Mouse (Mus musculus): Measurements from ENCODE around the gene Hoxd4. TPM values are rescaled to one million over a fixed set of nuclear protein-coding genes. Genes with fewer than 3 reads are reported as not detected.

The Hoxd4 gene
- polyA plus RNA-seq, 1 experiment from 2014 or later, result 0.78 TPM

DNA sequence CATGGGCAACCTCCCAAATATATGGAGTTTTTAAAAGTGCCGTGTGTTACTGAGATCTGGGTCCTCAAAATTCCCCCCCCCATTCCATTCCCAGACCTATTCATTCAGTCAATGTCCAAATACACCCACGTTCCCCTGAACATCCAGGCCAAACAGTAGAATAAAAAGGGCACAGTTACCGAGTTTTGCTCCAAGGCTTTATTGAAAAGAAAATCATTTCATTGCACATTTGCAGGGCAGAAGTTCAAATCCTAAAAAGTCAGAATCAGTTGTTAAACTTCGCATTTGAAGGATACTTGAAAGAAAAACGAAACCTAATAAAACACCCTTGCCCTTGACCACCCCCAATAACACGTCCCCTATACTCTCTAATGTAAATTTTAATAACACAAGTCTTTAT, 8.9 kb upstream of the Hoxd4 start:
- Histone ChIP-seq H3K4me3 (replicated peaks) (no peak overlapping the region), H3K9me3 (no peaks in the 10 kb centered on the region), H3K27ac (no peak overlapping the region), H3K9ac (replicated peaks) (no peak overlapping the region), H3K4me1 (replicated peaks) (peaks cover 40% of the 10 kb centered on the region), H3K4me2 (no peak overlapping the region), H3K27me3 (peaks cover 64% of the 10 kb centered on the region), H3K36me3 (no peaks in the 10 kb centered on the region)
- ATAC-seq (ENCODE audit: insufficient number of reproducible peaks, insufficient read depth, low FRiP score, low TSS enrichment, low read depth), result no peak
- 15% methylated on average over 6 of the region's 6 CpGs for WGBS

GRCm38 (mm10) chr2:74703317-74703716, 8.4 kb upstream of the Hoxd4 start:
- peaks cover 38% of the 10 kb centered on the region for H3K4me1 ChIP-seq (replicated peaks)
- no peak for ATAC-seq (ENCODE audit: insufficient number of reproducible peaks, insufficient read depth, low FRiP score, low TSS enrichment, low read depth)
- H3K9ac ChIP-seq (replicated peaks), result no peak overlapping the region
- H3K4me3 ChIP-seq (replicated peaks), result no peak overlapping the region
- no peaks in the 10 kb centered on the region for H3K9me3 ChIP-seq
- H3K4me2 ChIP-seq, result peak overlapping the region; percentile 78; the same call in 1 of the 2 replicates
- H3K27ac ChIP-seq, result no peak overlapping the region
- H3K27me3 ChIP-seq, result peaks cover 68% of the 10 kb centered on the region
- H3K36me3 ChIP-seq, result no peaks in the 10 kb centered on the region
- WGBS, result 6% methylated on average over 10 of the region's 10 CpGs

DNA sequence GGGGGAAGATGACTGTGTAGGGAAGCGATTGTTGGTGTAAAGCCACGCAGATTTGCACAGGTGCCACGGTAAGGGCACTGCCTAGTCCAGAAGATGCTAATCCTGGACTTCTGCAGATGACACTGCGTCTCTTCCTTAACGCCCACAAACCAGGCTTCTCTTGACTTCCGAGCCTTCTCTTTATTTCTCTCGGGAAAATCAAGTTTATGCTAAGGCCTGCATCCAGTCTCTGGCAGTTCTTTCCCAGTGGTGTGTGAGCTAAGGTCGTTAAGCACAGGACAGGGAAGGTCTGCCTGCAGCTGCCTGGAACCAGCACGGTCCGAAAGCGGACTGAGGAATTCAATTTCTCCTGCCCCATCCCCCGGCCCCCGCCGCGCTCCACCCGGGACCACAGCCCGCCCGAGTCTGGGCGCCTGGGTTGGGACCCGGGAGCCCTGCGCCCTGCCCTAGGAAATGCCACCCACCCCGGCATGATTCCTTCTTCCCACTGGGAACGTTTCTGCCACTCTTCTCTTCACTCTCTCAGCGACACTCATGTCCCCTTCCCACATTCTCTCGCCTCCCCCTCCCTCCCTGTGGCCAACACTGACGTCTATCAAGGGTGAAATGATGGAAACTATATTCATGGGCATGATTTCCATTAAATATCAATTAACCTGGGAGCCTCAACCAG, 7.9 kb upstream of the Hoxd4 start:
- Histone ChIP-seq H3K9ac (replicated peaks) (peak overlapping the region; percentile 40; the same call in 1 of the 2 replicates), H3K4me1 (replicated peaks) (peaks cover 39% of the 10 kb centered on the region), H3K4me2 (peak overlapping the region; percentile 78), H3K27ac (0 out of 2 replicates have a peak overlapping the region, but pooled peaks have one; percentile 23), H3K9me3 (no peaks in the 10 kb centered on the region), H3K36me3 (no peaks in the 10 kb centered on the region), H3K4me3 (replicated peaks) (peak overlapping the region; percentile 66), H3K27me3 (peaks cover 74% of the 10 kb centered on the region)
- 1% methylated on average over 26 of the region's 26 CpGs for WGBS
- ATAC-seq (ENCODE audit: insufficient number of reproducible peaks, insufficient read depth, low FRiP score, low TSS enrichment, low read depth), result no peak; the same call in 1 of the 2 replicates

DNA sequence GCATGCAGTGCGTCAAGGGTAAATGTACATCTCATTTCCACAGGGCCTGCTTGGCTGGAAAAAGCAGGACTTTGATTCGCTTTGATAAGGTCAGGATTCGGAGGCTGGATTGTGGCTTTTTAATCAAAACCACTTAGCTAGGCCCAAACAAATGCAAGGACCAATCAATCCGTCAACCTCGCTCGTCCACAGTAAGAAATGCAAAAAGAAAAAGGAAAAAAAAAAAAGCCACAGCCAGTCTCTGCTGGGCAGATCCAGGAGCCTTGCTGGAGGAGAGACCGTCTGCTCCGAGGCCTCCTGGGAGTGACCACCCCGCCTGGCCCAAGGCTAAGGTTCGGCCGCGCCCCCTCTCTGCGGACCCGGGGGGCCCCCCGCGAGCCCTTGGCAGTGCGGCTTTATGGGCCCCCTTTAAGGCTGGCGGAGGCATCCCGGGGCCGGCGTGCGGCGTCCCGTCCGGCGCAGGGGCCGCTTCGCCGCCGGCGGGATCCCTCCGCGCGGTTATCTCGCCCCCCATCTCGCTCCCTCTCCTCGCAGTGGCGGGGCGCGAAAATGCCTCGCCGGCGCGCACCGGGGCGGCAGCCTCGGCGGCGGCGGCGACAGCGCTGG, 7.2 kb upstream of the Hoxd4 start, which contains the start of gene Hoxd8:
Hoxd8 (plus strand) TSS at position 223 of the 606 bp plus-strand sequence.
- Histone ChIP-seq H3K9ac (replicated peaks) (peak within 1 kb of the TSS; percentile 88), H3K27ac (peak within 1 kb of the TSS; percentile 92), H3K9me3 (no peaks in the 10 kb centered on the region), H3K4me2 (peak within 1 kb of the TSS; percentile 78), H3K36me3 (no peaks in the 10 kb centered on the region), H3K4me3 (replicated peaks) (peak within 1 kb of the TSS; percentile 66), H3K4me1 (replicated peaks) (peaks cover 35% of the 10 kb centered on the region), H3K27me3 (peaks cover 77% of the 10 kb centered on the region)
- WGBS, result 1% methylated on average over 43 of the region's 52 CpGs
- ATAC-seq (ENCODE audit: insufficient number of reproducible peaks, insufficient read depth, low FRiP score, low TSS enrichment, low read depth), result peak; percentile 49; the same call in 1 of the 2 replicates

GRCm38 (mm10) chr2:74704999-74705466, 6.7 kb upstream of the Hoxd4 start:
- Histone ChIP-seq H3K27me3 (peaks cover 77% of the 10 kb centered on the region), H3K9me3 (no peaks in the 10 kb centered on the region), H3K9ac (replicated peaks) (peak overlapping the region; percentile 88), H3K27ac (peak overlapping the region; percentile 92), H3K36me3 (no peaks in the 10 kb centered on the region), H3K4me3 (replicated peaks) (peak overlapping the region; percentile 66), H3K4me2 (peak overlapping the region; percentile 78), H3K4me1 (replicated peaks) (peaks cover 29% of the 10 kb centered on the region)
- ATAC-seq (ENCODE audit: insufficient number of reproducible peaks, insufficient read depth, low FRiP score, low TSS enrichment, low read depth), result peak; percentile 17; the same call in 1 of the 2 replicates
- WGBS, result 0% methylated on average over 34 of the region's 66 CpGs

DNA sequence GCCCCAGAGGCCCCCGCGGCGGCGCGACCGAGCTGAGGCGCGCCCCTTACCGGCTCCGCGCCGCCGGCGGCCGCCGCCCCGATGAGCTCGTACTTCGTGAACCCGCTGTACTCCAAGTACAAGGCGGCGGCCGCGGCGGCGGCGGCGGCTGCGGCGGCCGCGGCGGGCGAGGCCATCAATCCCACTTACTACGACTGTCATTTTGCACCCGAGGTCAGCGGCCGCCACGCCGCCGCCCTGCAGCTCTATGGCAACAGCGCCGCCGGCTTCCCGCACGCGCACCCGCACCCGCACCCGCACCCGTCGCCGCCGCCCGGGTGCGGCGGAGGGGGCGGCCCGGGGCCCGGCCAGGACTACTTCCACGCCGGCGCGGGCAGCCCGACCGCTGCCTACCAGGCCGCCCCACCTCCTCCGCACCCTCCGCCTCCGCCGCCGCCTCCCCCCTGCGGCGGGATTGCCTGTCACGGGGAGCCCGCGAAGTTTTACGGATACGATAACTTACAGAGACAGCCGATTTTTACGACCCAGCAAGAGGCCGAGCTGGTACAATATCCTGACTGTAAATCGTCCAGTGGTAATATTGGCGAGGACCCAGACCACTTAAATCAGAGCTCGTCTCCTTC, 6.2 kb upstream of the Hoxd4 start:
- ATAC-seq (ENCODE audit: insufficient number of reproducible peaks, insufficient read depth, low FRiP score, low TSS enrichment, low read depth), result no peak
- under 1% methylated on average over 54 of the region's 85 CpGs for WGBS
- Histone ChIP-seq H3K36me3 (no peaks in the 10 kb centered on the region), H3K27ac (peak overlapping the region; percentile 92), H3K4me2 (peak overlapping the region; percentile 78), H3K9ac (replicated peaks) (peak overlapping the region; percentile 88), H3K4me1 (replicated peaks) (peaks cover 24% of the 10 kb centered on the region), H3K27me3 (peaks cover 77% of the 10 kb centered on the region), H3K4me3 (replicated peaks) (peak overlapping the region; percentile 66), H3K9me3 (no peaks in the 10 kb centered on the region)

GRCm38 (mm10) chr2:74706393-74706960, 5.3 kb upstream of the Hoxd4 start:
- H3K4me2 ChIP-seq, result peak overlapping the region; percentile 78
- H3K4me1 ChIP-seq (replicated peaks), result peaks cover 24% of the 10 kb centered on the region
- no peak overlapping the region for H3K27ac ChIP-seq
- peaks cover 78% of the 10 kb centered on the region for H3K27me3 ChIP-seq
- peak overlapping the region; percentile 66 for H3K4me3 ChIP-seq (replicated peaks)
- H3K36me3 ChIP-seq, result no peaks in the 10 kb centered on the region
- no peak for ATAC-seq (ENCODE audit: insufficient number of reproducible peaks, insufficient read depth, low FRiP score, low TSS enrichment, low read depth)
- peak overlapping the region; percentile 18; the same call in 1 of the 2 replicates for H3K9ac ChIP-seq (replicated peaks)
- WGBS, result under 1% methylated on average over 13 of the region's 13 CpGs
- no peaks in the 10 kb centered on the region for H3K9me3 ChIP-seq

GRCm38 (mm10) chr2:74707599-74707998, 4.1 kb upstream of the Hoxd4 start:
- Histone ChIP-seq H3K4me3 (replicated peaks) (peak overlapping the region; percentile 17), H3K9me3 (no peaks in the 10 kb centered on the region), H3K36me3 (no peaks in the 10 kb centered on the region), H3K4me1 (replicated peaks) (peaks cover 33% of the 10 kb centered on the region), H3K4me2 (peak overlapping the region; percentile 78), H3K9ac (replicated peaks) (no peak overlapping the region), H3K27ac (no peak overlapping the region), H3K27me3 (peaks cover 88% of the 10 kb centered on the region)
- whole genome bisulfite sequencing, result 13% methylated on average over 7 of the region's 7 CpGs
- ATAC-seq (ENCODE audit: insufficient number of reproducible peaks, insufficient read depth, low FRiP score, low TSS enrichment, low read depth), result no peak

DNA sequence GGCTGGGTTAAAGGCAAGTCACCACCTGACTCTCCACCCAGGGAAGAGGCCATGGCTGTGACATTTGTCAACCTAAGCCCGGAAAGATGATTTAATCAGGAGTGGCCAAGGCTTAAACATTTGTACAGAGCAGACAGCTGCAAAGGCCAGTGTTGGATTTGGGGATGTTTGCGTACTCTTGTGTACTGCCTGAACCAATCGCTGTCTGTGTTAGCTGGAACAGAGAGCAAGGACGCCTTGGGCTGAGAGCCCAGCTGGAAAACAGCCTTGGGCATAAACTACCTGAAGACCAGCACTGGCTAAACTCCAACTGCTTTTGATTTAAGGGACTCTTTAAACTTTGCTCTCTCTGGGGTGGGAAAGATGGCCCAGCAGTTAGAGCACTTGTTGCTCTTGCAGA, 3.1 kb upstream of the Hoxd4 start:
- peaks cover 34% of the 10 kb centered on the region for H3K4me1 ChIP-seq (replicated peaks)
- no peaks in the 10 kb centered on the region for H3K9me3 ChIP-seq
- no peak overlapping the region for H3K27ac ChIP-seq
- H3K4me3 ChIP-seq (replicated peaks), result no peak overlapping the region
- H3K9ac ChIP-seq (replicated peaks), result no peak overlapping the region
- no peak for ATAC-seq (ENCODE audit: insufficient number of reproducible peaks, insufficient read depth, low FRiP score, low TSS enrichment, low read depth)
- peaks cover 85% of the 10 kb centered on the region for H3K27me3 ChIP-seq
- WGBS, result 15% methylated on average over 4 of the region's 4 CpGs
- H3K4me2 ChIP-seq, result peak overlapping the region; percentile 78
- H3K36me3 ChIP-seq, result no peaks in the 10 kb centered on the region

GRCm38 (mm10) chr2:74709465-74710419, 2.0 kb upstream of the Hoxd4 start:
- no peak overlapping the region for H3K4me3 ChIP-seq (replicated peaks)
- no peak overlapping the region for H3K9ac ChIP-seq (replicated peaks)
- WGBS, result 10% methylated on average over 5 of the region's 5 CpGs

More at GRCm38 (mm10) chr2:74709465-74710419, 2.0 kb upstream of the Hoxd4 start:
- peak overlapping the region; percentile 16; the same call in 1 of the 2 replicates for H3K4me2 ChIP-seq
- H3K4me1 ChIP-seq (replicated peaks), result peaks cover 37% of the 10 kb centered on the region
- no peaks in the 10 kb centered on the region for H3K9me3 ChIP-seq
- no peak overlapping the region for H3K27ac ChIP-seq
- no peak for ATAC-seq (ENCODE audit: insufficient number of reproducible peaks, insufficient read depth, low FRiP score, low TSS enrichment, low read depth)
- H3K27me3 ChIP-seq, result peaks cover 84% of the 10 kb centered on the region
- no peaks in the 10 kb centered on the region for H3K36me3 ChIP-seq
